Mouse (Mus musculus): ENCODE measurements around the gene Ccdc32.
"Not testable (repeated sequence)": the region's sequence is repeated elsewhere in the genome, so short reads cannot be mapped to it uniquely, and the experiment has no call there.

Ccdc32 gene

GRCm38 (mm10) chr2:119028941-119029551 is at the start of gene Ccdc32:
Gene Ccdc32 (minus strand): TSS chr2:119029393.
- peak; percentile 87 for DNase-seq (ENCODE audit: extremely low spot score, low read depth, low spot score)

- DNase-seq (ENCODE audit: extremely low spot score, low read depth, low spot score), result no peak
Observed at GRCm38 (mm10) chr2:119072397-119072796, 43.2 kb upstream of the Ccdc32 start.

GRCm38 (mm10) chr2:119060139-119060538 is 30.9 kb upstream of the Ccdc32 start:
- DNase-seq (ENCODE audit: extremely low spot score, low read depth, low spot score), result no peak

GRCm38 (mm10) chr2:119050132-119050650 is 21.0 kb upstream of the Ccdc32 start:
- no peak for DNase-seq (ENCODE audit: extremely low spot score, low read depth, low spot score)

- DNase-seq (ENCODE audit: extremely low spot score, low read depth, low spot score), result no peak
Observed at GRCm38 (mm10) chr2:119047849-119048248, 18.7 kb upstream of the Ccdc32 start.

GRCm38 (mm10) chr2:119046649-119047611 is 17.7 kb upstream of the Ccdc32 start, which contains the start of gene Knl1:
Gene Knl1 (plus strand): TSS chr2:119047119.
- peak; percentile 100 for DNase-seq (ENCODE audit: extremely low spot score, low read depth, low spot score)

GRCm38 (mm10) chr2:119045163-119045562 is 16.0 kb upstream of the Ccdc32 start:
- DNase-seq (ENCODE audit: extremely low spot score, low read depth, low spot score), result no peak

GRCm38 (mm10) chr2:119040882-119041281 is 11.7 kb upstream of the Ccdc32 start:
- DNase-seq (ENCODE audit: extremely low spot score, low read depth, low spot score), result no peak

- no peak for DNase-seq (ENCODE audit: extremely low spot score, low read depth, low spot score)
Observed at GRCm38 (mm10) chr2:119035397-119035745, 6.2 kb upstream of the Ccdc32 start.

GRCm38 (mm10) chr2:119034656-119035396 is 5.6 kb upstream of the Ccdc32 start, which contains the start of gene Rpusd2:
Gene Rpusd2 (plus strand): TSS chr2:119034790.
- peak; percentile 95 for DNase-seq (ENCODE audit: extremely low spot score, low read depth, low spot score)

- no peak for DNase-seq (ENCODE audit: extremely low spot score, low read depth, low spot score)
Observed at GRCm38 (mm10) chr2:119032191-119032590, 3.0 kb upstream of the Ccdc32 start.

- DNase-seq (ENCODE audit: extremely low spot score, low read depth, low spot score), result no peak
Observed at GRCm38 (mm10) chr2:119026951-119027350, 2.2 kb downstream of the Ccdc32 start.

GRCm38 (mm10) chr2:119025239-119025616 is 4.0 kb downstream of the Ccdc32 start:
- no peak for DNase-seq (ENCODE audit: extremely low spot score, low read depth, low spot score)

GRCm38 (mm10) chr2:119024536-119025238 is 4.5 kb downstream of the Ccdc32 start:
- no peak for DNase-seq (ENCODE audit: extremely low spot score, low read depth, low spot score)

- no peak for DNase-seq (ENCODE audit: extremely low spot score, low read depth, low spot score)
Observed at GRCm38 (mm10) chr2:119023154-119023660, 6.0 kb downstream of the Ccdc32 start.

- no peak for DNase-seq (ENCODE audit: extremely low spot score, low read depth, low spot score)
Observed at GRCm38 (mm10) chr2:119019538-119019937, 9.7 kb downstream of the Ccdc32 start.

GRCm38 (mm10) chr2:119019131-119019530 is 10.1 kb downstream of the Ccdc32 start:
- DNase-seq (ENCODE audit: extremely low spot score, low read depth, low spot score), result no peak

GRCm38 (mm10) chr2:119018391-119019122 is 10.6 kb downstream of the Ccdc32 start:
- no peak for DNase-seq (ENCODE audit: extremely low spot score, low read depth, low spot score)

- DNase-seq (ENCODE audit: extremely low spot score, low read depth, low spot score), result no peak
Observed at GRCm38 (mm10) chr2:119017647-119018046, 11.5 kb downstream of the Ccdc32 start.

- not testable (repeated sequence) for DNase-seq (ENCODE audit: extremely low spot score, low read depth, low spot score)
Observed at GRCm38 (mm10) chr2:119016312-119016711, 12.9 kb downstream of the Ccdc32 start.

All from hindlimb bud, embryonic 11.5 days (tissue).